Mouse (Mus musculus): ENCODE data around the gene Foxa3.

- no peak for TF ChIP-seq CTCF (IDR thresholded peaks at IDR 0.05; ENCODE audit: low read depth, low read length)
- no peak for TF ChIP-seq POLR2A (IDR thresholded peaks at IDR 0.05; ENCODE audit: borderline replicate concordance, low read depth, low read length)
These were observed 16.0 kb downstream of the Foxa3 start for GRCm38 (mm10) chr7:19007026-19007977.
